Mouse (Mus musculus): ENCODE measurements around the gene Krt5. TPM values are rescaled to one million over a fixed set of nuclear protein-coding genes. Genes with fewer than 3 reads are reported as not detected.

Krt5 gene
- polyA plus RNA-seq, 1 experiment from 2014 or later: 504 TPM

DNA sequence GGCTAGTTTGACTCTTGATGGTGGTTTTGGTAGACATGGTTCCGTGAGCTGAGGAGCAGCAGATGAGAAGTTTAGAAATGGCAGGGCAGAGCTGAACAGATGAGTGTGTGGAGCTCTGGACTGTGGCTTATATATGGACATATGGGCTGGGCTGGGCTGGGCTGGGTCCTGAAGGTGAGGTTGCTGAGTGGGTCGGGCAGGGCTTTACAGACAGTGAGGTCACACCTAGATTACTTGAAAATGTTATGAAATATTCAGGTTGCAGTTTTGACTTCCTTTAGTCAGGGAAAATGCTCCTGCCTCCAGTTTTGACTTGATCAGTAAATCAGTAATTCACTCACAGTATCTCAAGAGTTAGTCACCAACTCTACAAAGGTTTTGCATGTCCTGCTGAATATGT, 32.5 kb downstream of the Krt5 start, which contains the start of gene Krt6b:
Gene Krt6b (minus strand): TSS at position 101 of the 400 bp plus-strand sequence.
- ATAC-seq (ENCODE audit: low FRiP score, low TSS enrichment): no peak
- Histone ChIP-seq H3K9me3 (ENCODE audit: control insufficient read depth, low read length) (no peaks in the 10 kb centered on the region), H3K27ac (replicated peaks) (no peak within 1 kb of the TSS), H3K9ac (ENCODE audit: low read length) (no peak within 1 kb of the TSS), H3K4me3 (ENCODE audit: low read depth, low read length) (no peak within 1 kb of the TSS), H3K4me1 (replicated peaks; ENCODE audit: control insufficient read depth, insufficient read depth) (no peaks in the 10 kb centered on the region), H3K4me2 (replicated peaks; ENCODE audit: low read depth) (no peak within 1 kb of the TSS), H3K27me3 (ENCODE audit: control insufficient read depth, insufficient read depth, low read length) (no peaks in the 10 kb centered on the region), H3K36me3 (ENCODE audit: control insufficient read depth, insufficient read depth, low read length) (no peaks in the 10 kb centered on the region)
- 61% methylated on average over 2 of the region's 2 CpGs for WGBS
- no peak for DNase-seq (ENCODE audit: low spot score)
- TF ChIP-seq EP300 (optimal IDR thresholded peaks at IDR 0.05) (no peak), CTCF (IDR thresholded peaks at IDR 0.05; ENCODE audit: low read depth) (no peak)

DNA sequence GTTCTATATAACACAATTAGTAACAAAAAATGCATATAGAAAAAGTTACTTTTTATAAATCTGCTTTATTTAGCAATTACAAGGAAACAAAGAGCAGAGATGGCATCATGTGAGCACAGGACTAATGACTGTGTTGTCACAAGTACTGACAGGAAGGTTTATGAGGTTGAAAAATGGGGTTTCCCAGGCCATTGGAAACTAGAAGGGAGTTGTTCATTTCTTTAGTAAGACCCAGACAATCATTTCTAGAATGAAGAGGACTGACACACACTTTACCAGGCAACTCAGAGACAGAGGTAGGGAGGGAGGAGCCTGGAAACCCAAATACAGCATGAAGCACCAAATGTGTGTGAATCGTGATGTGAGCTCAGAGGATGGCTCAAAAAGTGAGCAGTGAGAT, 36.7 kb downstream of the Krt5 start:
- H3K4me1 ChIP-seq (replicated peaks; ENCODE audit: control insufficient read depth, insufficient read depth): no peaks in the 10 kb centered on the region
- H3K36me3 ChIP-seq (ENCODE audit: control insufficient read depth, insufficient read depth, low read length): no peaks in the 10 kb centered on the region
- H3K27me3 ChIP-seq (ENCODE audit: control insufficient read depth, insufficient read depth, low read length): no peaks in the 10 kb centered on the region
- no peak overlapping the region for H3K9ac ChIP-seq (ENCODE audit: low read length)
- no peak overlapping the region for H3K27ac ChIP-seq (replicated peaks)
- no peak for ATAC-seq (ENCODE audit: low FRiP score, low TSS enrichment)
- no peak overlapping the region for H3K4me3 ChIP-seq (ENCODE audit: low read depth, low read length)
- no peak overlapping the region for H3K4me2 ChIP-seq (replicated peaks; ENCODE audit: low read depth)
- no peaks in the 10 kb centered on the region for H3K9me3 ChIP-seq (ENCODE audit: control insufficient read depth, low read length)
- WGBS: 65% methylated on average over 1 of the region's 1 CpGs
- no peak for DNase-seq (ENCODE audit: low spot score)
- no peak for TF ChIP-seq CTCF (IDR thresholded peaks at IDR 0.05; ENCODE audit: low read depth)
- no peak for TF ChIP-seq EP300 (optimal IDR thresholded peaks at IDR 0.05)

Small RNA genes lying within 50 kb of the gene (microRNA-seq; reads per million reads assigned to microRNA genes)
- gene Gm44323 (not detected), gene Gm44342 (not detected), gene Gm44383 (not detected)

Other genes starting within 250 kb of the Krt5 start
- not detected in 2 replicates for gene Krt81, start 249.1 kb downstream of the Krt5 start, polyA plus RNA-seq (2015; fragmentation: Nextera tagmentation; extraction: Ambion mirVana)
- gene Krt86, start 239.4 kb downstream of the Krt5 start, polyA plus RNA-seq (2015; fragmentation: Nextera tagmentation; extraction: Ambion mirVana): 0.05 TPM in 1 of 2 replicates, not detected in the other
- 0.16 TPM in 1 of 2 replicates, not detected in the other for gene Krt83, start 221.4 kb downstream of the Krt5 start, polyA plus RNA-seq (2015; fragmentation: Nextera tagmentation; extraction: Ambion mirVana)
- gene Gm49425, start 195.6 kb downstream of the Krt5 start, polyA plus RNA-seq (2015; fragmentation: Nextera tagmentation; extraction: Ambion mirVana): not detected in 2 replicates
- 0.10 and 0.15 TPM in 2 replicates for gene Krt84, start 180.1 kb downstream of the Krt5 start, polyA plus RNA-seq (2015; fragmentation: Nextera tagmentation; extraction: Ambion mirVana)
- 0.06 TPM in 1 of 2 replicates, not detected in the other for gene Krt82, start 162.2 kb downstream of the Krt5 start, polyA plus RNA-seq (2015; fragmentation: Nextera tagmentation; extraction: Ambion mirVana)
- 0.18 and 0.21 TPM in 2 replicates for gene Krt90, start 149.9 kb downstream of the Krt5 start, polyA plus RNA-seq (2015; fragmentation: Nextera tagmentation; extraction: Ambion mirVana)
- gene Krt75, start 139.0 kb downstream of the Krt5 start, polyA plus RNA-seq (2015; fragmentation: Nextera tagmentation; extraction: Ambion mirVana): 0.57 and 0.94 TPM in 2 replicates
- not detected in 2 replicates for gene Gm5414, start 84.7 kb downstream of the Krt5 start, polyA plus RNA-seq (2015; fragmentation: Nextera tagmentation; extraction: Ambion mirVana)
- gene Gm5478, start 65.5 kb downstream of the Krt5 start, polyA plus RNA-seq (2015; fragmentation: Nextera tagmentation; extraction: Ambion mirVana): 0.10 TPM in 1 of 2 replicates, not detected in the other
- 3.3 and 4.7 TPM in 2 replicates for gene Krt6b, start 32.6 kb downstream of the Krt5 start, polyA plus RNA-seq (2015; fragmentation: Nextera tagmentation; extraction: Ambion mirVana)
- 30.7 and 42.9 TPM in 2 replicates for gene Krt6a, start 18.6 kb downstream of the Krt5 start, polyA plus RNA-seq (2015; fragmentation: Nextera tagmentation; extraction: Ambion mirVana)
- gene Krt71, start 30.2 kb upstream of the Krt5 start, polyA plus RNA-seq (2015; fragmentation: Nextera tagmentation; extraction: Ambion mirVana): not detected in 2 replicates
- gene Krt72, start 73.6 kb upstream of the Krt5 start, polyA plus RNA-seq (2015; fragmentation: Nextera tagmentation; extraction: Ambion mirVana): not detected in 2 replicates
- not detected in 2 replicates for gene Krt73, start 89.4 kb upstream of the Krt5 start, polyA plus RNA-seq (2015; fragmentation: Nextera tagmentation; extraction: Ambion mirVana)
- gene Krt2, start 105.3 kb upstream of the Krt5 start, polyA plus RNA-seq (2015; fragmentation: Nextera tagmentation; extraction: Ambion mirVana): not detected in 2 replicates
- gene Krt1, start 137.9 kb upstream of the Krt5 start, polyA plus RNA-seq (2015; fragmentation: Nextera tagmentation; extraction: Ambion mirVana): 588 and 700 TPM in 2 replicates
- gene Krt77, start 156.8 kb upstream of the Krt5 start, polyA plus RNA-seq (2015; fragmentation: Nextera tagmentation; extraction: Ambion mirVana): 5.1 and 5.3 TPM in 2 replicates
- 1.9 and 2.2 TPM in 2 replicates for gene Krt76, start 180.0 kb upstream of the Krt5 start, polyA plus RNA-seq (2015; fragmentation: Nextera tagmentation; extraction: Ambion mirVana)
- 4,471 and 4,814 TPM in 2 replicates for gene Krt4, start 211.8 kb upstream of the Krt5 start, polyA plus RNA-seq (2015; fragmentation: Nextera tagmentation; extraction: Ambion mirVana)
- gene Krt79, start 227.4 kb upstream of the Krt5 start, polyA plus RNA-seq (2015; fragmentation: Nextera tagmentation; extraction: Ambion mirVana): 12.2 and 14.3 TPM in 2 replicates
- gene Krt78, start 241.4 kb upstream of the Krt5 start, polyA plus RNA-seq (2015; fragmentation: Nextera tagmentation; extraction: Ambion mirVana): 49.3 and 73.4 TPM in 2 replicates